Mouse (Mus musculus) testis, adult 10 weeks (tissue): Measurements from ENCODE around the gene Olfr201. TPM values are rescaled to one million over a fixed set of nuclear protein-coding genes. Genes with fewer than 3 reads are reported as not detected.

Source experiments
- polyA plus RNA-seq: library from polyadenylated mRNA; stranded (reverse); fragments of 350-450 nt; fragmentation: Illumina TruSeq; extraction: RNeasy Lipid Tissue Mini Kit (QIAGEN cat#74804); gene quantifications from one replicate; pipeline ENCODE4 v1.2.3, GENCODE M21; 2014; ENCODE audit warnings: low read depth, low replicate concordance

The Olfr201 gene
- not detected for polyA plus RNA-seq

GRCm38 (mm10) chr16:59272532-59272931 lies at the start of gene Olfr201:
TSS of gene Olfr201 (minus strand) at chr16:59272632.

GRCm38 (mm10) chr16:59318148-59318547 lies 45.7 kb upstream of the Olfr201 start, which contains the start of gene Olfr204:
TSS of gene Olfr204 (minus strand) at chr16:59318248.

GRCm38 (mm10) chr16:59298581-59298980 lies 26.1 kb upstream of the Olfr201 start, which contains the start of gene Olfr203:
TSS of gene Olfr203 (plus strand) at chr16:59298881.

GRCm38 (mm10) chr16:59286693-59287092 lies 14.3 kb upstream of the Olfr201 start, which contains the start of gene Olfr202:
TSS of gene Olfr202 (minus strand) at chr16:59286793.

GRCm38 (mm10) chr16:59219667-59220066 lies 52.8 kb downstream of the Olfr201 start, which contains the start of gene Olfr199:
TSS of gene Olfr199 (minus strand) at chr16:59219767.

Other genes with a start within 250 kb of the Olfr201 start
- not detected for gene Olfr186, start 242.3 kb downstream of the Olfr201 start, polyA plus RNA-seq
- gene Olfr187, start 232.9 kb downstream of the Olfr201 start, polyA plus RNA-seq: not detected
- gene Olfr190, start 194.6 kb downstream of the Olfr201 start, polyA plus RNA-seq: not detected
- not detected for gene Olfr191, start 182.8 kb downstream of the Olfr201 start, polyA plus RNA-seq
- gene Olfr193, start 160.8 kb downstream of the Olfr201 start, polyA plus RNA-seq: not detected
- gene Olfr194, start 151.6 kb downstream of the Olfr201 start, polyA plus RNA-seq: 0.11 TPM
- not detected for gene Olfr195, start 125.6 kb downstream of the Olfr201 start, polyA plus RNA-seq
- gene Olfr196, start 102.2 kb downstream of the Olfr201 start, polyA plus RNA-seq: 0.11 TPM
- gene Olfr198, start 69.1 kb downstream of the Olfr201 start, polyA plus RNA-seq: not detected
- 2.1 TPM for gene Olfr199, start 52.9 kb downstream of the Olfr201 start, polyA plus RNA-seq
- not detected for gene Olfr202, start 14.2 kb upstream of the Olfr201 start, polyA plus RNA-seq
- not detected for gene Olfr203, start 26.2 kb upstream of the Olfr201 start, polyA plus RNA-seq
- gene Olfr204, start 45.6 kb upstream of the Olfr201 start, polyA plus RNA-seq: not detected
- gene Olfr205, start 58.5 kb upstream of the Olfr201 start, polyA plus RNA-seq: not detected
- gene Olfr206, start 76.6 kb upstream of the Olfr201 start, polyA plus RNA-seq: 0.20 TPM
- not detected for gene Olfr209, start 91.4 kb upstream of the Olfr201 start, polyA plus RNA-seq
- gene Gabrr3, start 134.7 kb upstream of the Olfr201 start, polyA plus RNA-seq: not detected
- 11.3 TPM for gene Riox2, start 199.1 kb upstream of the Olfr201 start, polyA plus RNA-seq